Mouse (Mus musculus): ENCODE data around the gene Haus7. TPM values are rescaled to one million over a fixed set of nuclear protein-coding genes. Genes with fewer than 3 reads are reported as not detected.

Haus7 gene
- polyA plus RNA-seq (2015; fragmentation: Nextera tagmentation; extraction: Ambion mirVana), result 57.3 and 61.1 TPM in 2 replicates

GRCm38 (mm10) chrX:73458877-73459392 lies at the start of gene Haus7:
Gene Haus7, minus strand, starts transcription at chrX:73459044.

GRCm38 (mm10) chrX:73483484-73483810 lies 24.6 kb upstream of the Haus7 start, which contains the start of gene Bgn:
Gene Bgn, plus strand, starts transcription at chrX:73483602.

GRCm38 (mm10) chrX:73435252-73435651 lies 23.6 kb downstream of the Haus7 start, which contains the start of gene Trex2:
Gene Trex2, minus strand, starts transcription at chrX:73435344.

GRCm38 (mm10) chrX:73410880-73411517 lies 47.8 kb downstream of the Haus7 start, which contains the start of gene Zfp92:
Gene Zfp92, plus strand, starts transcription at chrX:73411096.

GRCm38 (mm10) chrX:73398636-73399035 lies 60.2 kb downstream of the Haus7 start, which contains the start of gene Gm18336:
Gene Gm18336, minus strand, starts transcription at chrX:73398736.

Other genes with a start within 250 kb of the Haus7 start
- 0.94 TPM in 1 of 2 replicates, not detected in the other for gene Xlr4b, start 244.7 kb downstream of the Haus7 start, polyA plus RNA-seq (2015; fragmentation: Nextera tagmentation; extraction: Ambion mirVana)
- 35.4 and 37.0 TPM in 2 replicates for gene F8a, start 230.8 kb downstream of the Haus7 start, polyA plus RNA-seq (2015; fragmentation: Nextera tagmentation; extraction: Ambion mirVana)
- 0.18 and 0.58 TPM in 2 replicates for gene Xlr4c, start 215.9 kb downstream of the Haus7 start, polyA plus RNA-seq (2015; fragmentation: Nextera tagmentation; extraction: Ambion mirVana)
- 0.12 and 0.33 TPM in 2 replicates for gene Xlr3c, start 193.7 kb downstream of the Haus7 start, polyA plus RNA-seq (2015; fragmentation: Nextera tagmentation; extraction: Ambion mirVana)
- not detected in 2 replicates for gene Xlr5a, start 166.1 kb downstream of the Haus7 start, polyA plus RNA-seq (2015; fragmentation: Nextera tagmentation; extraction: Ambion mirVana)
- gene Xlr5c, start 166.1 kb downstream of the Haus7 start, polyA plus RNA-seq (2015; fragmentation: Nextera tagmentation; extraction: Ambion mirVana), result not detected in 2 replicates
- gene Gm45015, start 122.2 kb downstream of the Haus7 start, polyA plus RNA-seq (2015; fragmentation: Nextera tagmentation; extraction: Ambion mirVana), result not detected in 2 replicates
- gene Zfp275, start 116.4 kb downstream of the Haus7 start, polyA plus RNA-seq (2015; fragmentation: Nextera tagmentation; extraction: Ambion mirVana), result 5.0 and 5.6 TPM in 2 replicates
- 0.06 TPM in 1 of 2 replicates, not detected in the other for gene Gm18336, start 60.3 kb downstream of the Haus7 start, polyA plus RNA-seq (2015; fragmentation: Nextera tagmentation; extraction: Ambion mirVana)
- gene Zfp92, start 47.9 kb downstream of the Haus7 start, polyA plus RNA-seq (2015; fragmentation: Nextera tagmentation; extraction: Ambion mirVana), result 1.3 and 1.9 TPM in 2 replicates
- not detected in 2 replicates for gene Trex2, start 23.7 kb downstream of the Haus7 start, polyA plus RNA-seq (2015; fragmentation: Nextera tagmentation; extraction: Ambion mirVana)
- 40.7 and 49.5 TPM in 2 replicates for gene Bgn, start 24.6 kb upstream of the Haus7 start, polyA plus RNA-seq (2015; fragmentation: Nextera tagmentation; extraction: Ambion mirVana)
- gene Atp2b3, start 44.0 kb upstream of the Haus7 start, polyA plus RNA-seq (2015; fragmentation: Nextera tagmentation; extraction: Ambion mirVana), result 8.0 and 9.1 TPM in 2 replicates
- gene Dusp9, start 180.4 kb upstream of the Haus7 start, polyA plus RNA-seq (2015; fragmentation: Nextera tagmentation; extraction: Ambion mirVana), result 2.0 and 2.2 TPM in 2 replicates
- 160 and 181 TPM in 2 replicates for gene Pnck, start 201.1 kb upstream of the Haus7 start, polyA plus RNA-seq (2015; fragmentation: Nextera tagmentation; extraction: Ambion mirVana)
- 9.5 and 10.7 TPM in 2 replicates for gene Slc6a8, start 214.1 kb upstream of the Haus7 start, polyA plus RNA-seq (2015; fragmentation: Nextera tagmentation; extraction: Ambion mirVana)

All from neural tube, postnatal 0 days (tissue).